Mouse (Mus musculus) G1E (cell line): ENCODE measurements at regions not wholly inside any gene's neighbourhood (a gene's known extent, or its start where the extent isn't known, plus 50 kb on each side); places are given as distances from the start of the nearest gene placed in this dataset.
A peak's percentile ranks its signal among the peaks of the same experiment; 100 is the strongest.

Experiments used
- ATAC-seq: 2 replicates; pipeline ENCODE4 v1.8.0; 2016; ENCODE audit warnings: mild to moderate bottlenecking; ENCODE audit not compliant: insufficient number of reproducible peaks, poor library complexity, low FRiP score, severe bottlenecking; ENCODE audit errors: extremely low read depth
- DNase-seq: peaks from one replicate; pipeline ENCODE4 v3.0.0; 2012; ENCODE audit warnings: low spot score
- H3K27me3 ChIP-seq: 2 replicates; pipeline ENCODE4 v1.6.1; 2012; ENCODE audit warnings: mild to moderate bottlenecking, low read length, inconsistent platforms; ENCODE audit not compliant: insufficient read depth
- H3K36me3 ChIP-seq: replicated peaks from 2 replicates; pipeline ENCODE3; 2012; ENCODE audit warnings: mild to moderate bottlenecking, inconsistent platforms
- H3K4me1 ChIP-seq: 2 replicates; pipeline ENCODE4 v1.6.1; 2012; ENCODE audit warnings: low read depth, low read length, inconsistent platforms, mixed read lengths; ENCODE audit not compliant: insufficient read depth
- H3K4me3 ChIP-seq: 2 replicates; pipeline ENCODE4 v1.5.1; 2012; ENCODE audit warnings: low read depth, mild to moderate bottlenecking, inconsistent platforms, low read length, moderate library complexity, mixed read lengths
- H3K9me3 ChIP-seq: replicated peaks from 2 replicates; pipeline ENCODE4 v1.6.1; 2012; ENCODE audit warnings: inconsistent platforms
- CTCF ChIP-seq: IDR thresholded peaks from 2 replicates; pipeline ENCODE4 v1.5.1; 2012; ENCODE audit warnings: low read depth, low read length, inconsistent platforms, mixed read lengths
- GATA1 ChIP-seq: IDR thresholded peaks from 2 replicates; pipeline ENCODE4 v1.6.1; 2012; ENCODE audit warnings: borderline replicate concordance, low read length, inconsistent platforms, mixed read lengths
- GATA2 ChIP-seq: IDR thresholded peaks from 2 replicates; pipeline ENCODE4 v1.6.1; 2012; ENCODE audit warnings: low read depth, low read length, inconsistent platforms, borderline replicate concordance
- POLR2AphosphoS5 ChIP-seq: IDR thresholded peaks from 2 replicates; pipeline ENCODE4 v1.6.1; 2012; ENCODE audit warnings: low read depth, low read length, inconsistent platforms; ENCODE audit not compliant: insufficient replicate concordance
- TAL1 ChIP-seq: conservative IDR thresholded peaks from 2 replicates; pipeline ENCODE4 v1.6.1; 2012; ENCODE audit warnings: low read depth, low read length, inconsistent platforms, mixed read lengths

DNA sequence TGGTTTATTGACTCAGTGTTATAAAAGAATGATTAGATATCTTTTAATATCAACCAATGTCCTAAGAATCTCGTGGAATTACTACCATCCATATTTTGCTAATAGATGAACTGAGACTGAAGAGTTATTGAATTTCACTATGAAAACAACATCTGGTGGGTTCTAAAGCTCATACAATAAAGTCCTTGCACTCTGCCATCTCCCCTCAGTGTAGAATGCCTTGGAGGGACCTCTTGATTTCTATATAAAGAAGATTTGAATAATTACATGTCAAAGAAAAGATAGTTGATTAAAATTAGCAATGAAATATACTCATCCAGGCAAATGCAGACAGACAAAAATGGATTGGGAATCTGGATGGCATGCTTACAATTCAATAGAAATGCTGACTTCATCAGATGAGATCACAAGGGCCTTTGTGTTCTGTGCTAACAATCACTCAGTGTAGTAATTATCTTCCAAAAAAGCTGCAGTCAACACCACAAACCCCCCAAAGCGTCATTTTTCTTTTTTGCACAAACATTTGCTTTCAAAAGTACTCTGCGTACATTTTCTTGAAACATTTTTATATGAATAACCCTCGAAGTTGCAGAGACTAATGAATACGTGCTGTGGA is 94.2 kb downstream of the Gm9733 start:
- ATAC-seq, result no peak
- no peaks in the 10 kb centered on the region for H3K36me3 ChIP-seq
- no peak for DNase-seq
- peaks cover 4% of the 10 kb centered on the region; the same call in 1 of the 2 replicates for H3K4me1 ChIP-seq
- H3K4me3 ChIP-seq, result no peak overlapping the region
- no peak for TF ChIP-seq GATA1
- no peak for TF ChIP-seq CTCF
- no peak for TF ChIP-seq TAL1
- no peak for TF ChIP-seq GATA2
- TF ChIP-seq POLR2AphosphoS5, result no peak
- no peaks in the 10 kb centered on the region for H3K9me3 ChIP-seq
- H3K27me3 ChIP-seq, result peaks cover 6% of the 10 kb centered on the region; the same call in 1 of the 2 replicates

DNA sequence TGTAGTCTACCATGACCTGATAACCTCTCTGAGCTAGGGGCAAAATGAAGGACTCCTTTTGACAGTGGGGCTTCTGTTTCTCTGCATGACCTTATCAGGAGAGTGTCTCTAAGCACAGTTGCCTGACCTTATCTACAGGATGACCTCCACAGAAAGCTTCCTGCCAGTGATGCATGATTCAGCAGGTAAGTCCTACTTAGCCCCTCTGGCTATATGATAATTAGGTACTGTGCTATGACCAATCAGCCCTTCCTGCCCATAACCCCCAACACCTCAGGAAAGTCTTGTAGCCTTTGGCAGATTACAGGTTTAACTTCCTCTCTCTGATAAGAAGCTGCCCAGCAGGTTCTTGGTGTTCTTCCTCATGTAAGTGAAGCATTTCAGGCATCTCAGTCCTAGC is 89.7 kb downstream of the Gm9733 start:
- Histone ChIP-seq H3K27me3 (peaks cover 3% of the 10 kb centered on the region; the same call in 1 of the 2 replicates), H3K9me3 (no peaks in the 10 kb centered on the region), H3K36me3 (no peaks in the 10 kb centered on the region), H3K4me1 (peaks cover 4% of the 10 kb centered on the region), H3K4me3 (no peak overlapping the region)
- ATAC-seq (peak; percentile 83), DNase-seq (no peak)
- TF ChIP-seq POLR2AphosphoS5 (no peak), GATA1 (no peak), GATA2 (no peak), CTCF (no peak), TAL1 (no peak)

DNA sequence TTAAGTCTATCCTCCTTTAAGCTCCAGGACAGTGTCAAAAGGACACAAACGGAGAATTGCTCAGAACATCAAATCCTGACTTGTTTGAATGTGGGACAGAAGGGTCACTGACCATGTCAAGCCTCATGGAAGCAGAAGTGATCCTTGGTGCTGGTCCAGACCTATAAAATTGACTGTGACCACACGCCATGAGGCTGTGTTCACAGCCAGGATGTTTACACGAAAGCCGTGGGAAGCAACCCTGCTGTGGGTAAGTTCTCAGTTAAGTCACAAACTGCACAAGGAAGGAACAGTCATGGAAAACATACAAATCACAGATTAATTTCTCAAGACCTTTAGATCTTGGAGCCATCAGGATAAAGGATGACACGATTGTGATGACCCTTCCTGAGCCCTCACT is 88.5 kb downstream of the Gm9733 start:
- H3K36me3 ChIP-seq, result no peaks in the 10 kb centered on the region
- TF ChIP-seq TAL1, result no peak
- DNase-seq (no peak), ATAC-seq (no peak)
- H3K4me1 ChIP-seq, result peaks cover 4% of the 10 kb centered on the region
- H3K9me3 ChIP-seq, result no peaks in the 10 kb centered on the region
- no peak overlapping the region for H3K4me3 ChIP-seq
- peaks cover 2% of the 10 kb centered on the region; the same call in 1 of the 2 replicates for H3K27me3 ChIP-seq

DNA sequence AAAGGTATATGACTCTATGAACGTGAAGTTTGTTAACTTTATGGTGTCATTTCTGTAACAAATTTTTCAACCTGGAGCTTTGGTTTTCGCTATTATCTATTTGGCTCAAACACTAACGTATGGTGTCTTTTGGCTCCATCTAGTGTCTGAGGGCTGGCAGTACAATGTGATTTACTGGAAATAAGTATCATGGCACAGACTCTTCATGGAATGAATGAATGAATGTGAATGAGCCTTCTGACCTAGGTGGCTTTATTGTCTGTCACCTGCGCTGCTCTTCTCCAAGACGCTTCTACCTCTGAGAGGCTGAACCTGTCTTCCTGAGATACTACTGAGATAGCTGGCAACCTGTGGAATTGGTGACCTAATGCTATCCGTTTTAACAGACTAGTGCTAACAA is 87.1 kb downstream of the Gm9733 start:
- H3K4me1 ChIP-seq, result peaks cover 4% of the 10 kb centered on the region
- H3K9me3 ChIP-seq, result no peaks in the 10 kb centered on the region
- H3K36me3 ChIP-seq, result no peaks in the 10 kb centered on the region
- no peak for TF ChIP-seq GATA2
- peak; percentile 52 for TF ChIP-seq CTCF
- peak; percentile 54; the same call in 1 of the 2 replicates for ATAC-seq
- H3K27me3 ChIP-seq, result no peaks in the 10 kb centered on the region
- no peak for DNase-seq
- H3K4me3 ChIP-seq, result no peak overlapping the region
